Mouse (Mus musculus): ENCODE data around the gene March4.

DNA sequence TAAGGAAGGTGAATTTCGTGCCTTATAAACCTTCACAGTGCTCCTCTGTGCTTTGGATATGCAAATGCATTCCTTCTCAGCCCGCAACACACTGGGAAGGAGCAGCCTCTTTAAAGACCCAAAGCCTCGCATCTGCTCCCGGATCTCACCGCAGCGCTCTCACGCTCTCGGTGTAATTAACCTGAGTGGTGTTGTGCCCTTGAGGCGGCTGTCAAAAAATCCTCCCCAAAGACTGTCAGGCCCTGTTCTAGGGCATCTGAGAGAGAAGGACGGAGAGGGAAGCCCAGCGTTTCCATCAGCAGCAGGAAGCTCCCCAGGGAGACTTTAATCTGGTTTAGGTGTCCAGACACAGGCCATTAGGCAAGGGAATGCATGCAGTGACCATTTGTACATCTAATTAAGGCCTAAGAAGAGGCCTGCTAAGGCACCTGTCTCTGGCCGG, 40.8 kb upstream of the March4 start:
- no peak for TF ChIP-seq CTCF (IDR thresholded peaks at IDR 0.05; ENCODE audit: low read depth)
- TF ChIP-seq EP300 (IDR thresholded peaks at IDR 0.05; ENCODE audit: low read depth), result no peak
